30 mouse cellular contexts compared by ENCODE assay signal in genomic region chr13:119402193-119402794, GRCm38 (mm10). TPM values are rescaled to one million over a fixed set of nuclear protein-coding genes. Genes with fewer than 3 reads are reported as not detected.
DNase-seq lines count a peak whose midpoint lies in the region; ATAC-seq and TF ChIP-seq lines count a peak whose summit lies in the region.
"Had no signal": no experiment of that assay in that cellular context is flagged by ENCODE, and none has a peak within 500 bp of the region (broad histone marks: within the 10 kb centered on the region; RNA-seq: fewer than 3 reads in every experiment).

No protein-coding gene starts in this region.

- 44% methylated on average over 7 of the region's 7 CpGs for WGBS in kidney, adult 2 months
- WGBS in kidney, embryonic 16.5 days, result 77% methylated on average over 7 of the region's 7 CpGs
- 30% methylated on average over 7 of the region's 7 CpGs for WGBS in liver, adult 2 months
- 77% methylated on average over 7 of the region's 7 CpGs for WGBS in liver, postnatal 0 days (ENCODE audit: insufficient replicate concordance)
- WGBS in intestine, postnatal 0 days, result 42% methylated on average over 7 of the region's 7 CpGs
- 44% methylated on average over 7 of the region's 7 CpGs for WGBS in stomach, postnatal 0 days

- H3K4me2 ChIP-seq in kidney, embryonic 16.5 days (replicated peaks; ENCODE audit: low read depth, low read length), result no peak overlapping the region
- no peak overlapping the region for H3K4me2 ChIP-seq in liver, postnatal 0 days (ENCODE audit: low read depth, low read length)
- H3K4me2 ChIP-seq in intestine, postnatal 0 days (replicated peaks; ENCODE audit: low read depth), result peak overlapping the region; percentile 17; the same call in 1 of the 2 replicates
- H3K4me2 ChIP-seq in stomach, postnatal 0 days (replicated peaks; ENCODE audit: low read depth), result no peak overlapping the region
- H3K4me2 ChIP-seq: embryonic facial prominence, embryonic 15.5 days; forebrain, embryonic 13.5 days; heart, embryonic 13.5 days; liver, embryonic 13.5 days; midbrain, embryonic 12.5 days; neural tube, embryonic 12.5 days had no signal

- H3K36me3 ChIP-seq in kidney, adult 2 months (ENCODE audit: control insufficient read depth, insufficient read depth, low read length), result no peaks in the 10 kb centered on the region; the same call in 1 of the 2 replicates
- peaks cover 13% of the 10 kb centered on the region; the same call in 1 of the 2 replicates for H3K36me3 ChIP-seq in kidney, embryonic 16.5 days (ENCODE audit: insufficient read depth, low read length)
- H3K36me3 ChIP-seq in liver, adult 2 months (ENCODE audit: control insufficient read depth, insufficient read depth, low read length), result peaks cover 7% of the 10 kb centered on the region; the same call in 1 of the 2 replicates
- peaks cover 12% of the 10 kb centered on the region for H3K36me3 ChIP-seq in liver, postnatal 0 days (replicated peaks; ENCODE audit: insufficient read depth, low read length)
- H3K36me3 ChIP-seq in intestine, postnatal 0 days (ENCODE audit: control insufficient read depth, insufficient read depth), result 0 out of 2 replicates have a peak, but pooled peaks cover 10% of the 10 kb centered on the region
- H3K36me3 ChIP-seq in stomach, postnatal 0 days (ENCODE audit: control insufficient read depth, insufficient read depth, low read length), result no peaks in the 10 kb centered on the region

- TF ChIP-seq POLR2A in kidney, adult 2 months (IDR thresholded peaks at IDR 0.05; ENCODE audit: low read depth, low read length), result no peak
- TF ChIP-seq POLR2A in liver, adult 2 months (IDR thresholded peaks at IDR 0.05; ENCODE audit: extremely low read depth, insufficient read depth, low read length), result no peak

- no peak overlapping the region for H3K9ac ChIP-seq in kidney, embryonic 16.5 days (replicated peaks; ENCODE audit: low read length)
- H3K9ac ChIP-seq in liver, adult 2 months (ENCODE audit: low read depth, low read length), result no peak overlapping the region
- no peak overlapping the region for H3K9ac ChIP-seq in liver, postnatal 0 days (replicated peaks)
- no peak overlapping the region for H3K9ac ChIP-seq in intestine, postnatal 0 days (ENCODE audit: low read depth, low read length)
- no peak overlapping the region for H3K9ac ChIP-seq in stomach, postnatal 0 days (ENCODE audit: low read length)
- H3K9ac ChIP-seq: embryonic facial prominence, embryonic 15.5 days; forebrain, embryonic 13.5 days; heart, embryonic 13.5 days; liver, embryonic 13.5 days; midbrain, embryonic 12.5 days; neural tube, embryonic 12.5 days had no signal

- H3K4me3 ChIP-seq in kidney, adult 2 months (ENCODE audit: insufficient read depth, low read depth, low read length), result no peak overlapping the region
- H3K4me3 ChIP-seq in kidney, embryonic 16.5 days (ENCODE audit: low read length), result no peak overlapping the region
- no peak overlapping the region for H3K4me3 ChIP-seq in liver, adult 2 months (ENCODE audit: insufficient read depth, low read depth, low read length)
- no peak overlapping the region for H3K4me3 ChIP-seq in liver, postnatal 0 days (ENCODE audit: low read depth, low read length)
- no peak overlapping the region for H3K4me3 ChIP-seq in intestine, postnatal 0 days (ENCODE audit: low read depth, low read length)
- no peak overlapping the region for H3K4me3 ChIP-seq in stomach, postnatal 0 days (ENCODE audit: low read depth, low read length)
- H3K4me3 ChIP-seq: embryonic facial prominence, embryonic 10.5 days; embryonic facial prominence, embryonic 15.5 days; forebrain, embryonic 13.5 days; heart, adult 2 months; heart, embryonic 13.5 days; liver, embryonic 13.5 days; megakaryocyte, embryonic 14.5 days; midbrain, embryonic 12.5 days; myocyte; neural tube, embryonic 12.5 days had no signal

- peak overlapping the region; percentile 66 for H3K27ac ChIP-seq in kidney, adult 2 months (ENCODE audit: insufficient read depth, low read depth, low read length)
- H3K27ac ChIP-seq in kidney, embryonic 16.5 days (ENCODE audit: low read length), result no peak overlapping the region
- H3K27ac ChIP-seq in liver, adult 2 months (replicated peaks; ENCODE audit: insufficient read depth, low read depth, low read length), result no peak overlapping the region
- no peak overlapping the region for H3K27ac ChIP-seq in liver, postnatal 0 days (ENCODE audit: low read depth)
- peak overlapping the region; percentile 35 for H3K27ac ChIP-seq in intestine, postnatal 0 days (ENCODE audit: low read depth, low read length)
- H3K27ac ChIP-seq in stomach, postnatal 0 days (replicated peaks), result no peak overlapping the region
- H3K27ac ChIP-seq: embryonic facial prominence, embryonic 10.5 days; embryonic facial prominence, embryonic 15.5 days; forebrain, embryonic 13.5 days; heart, adult 2 months; heart, embryonic 13.5 days; liver, embryonic 13.5 days; midbrain, embryonic 12.5 days; neural tube, embryonic 12.5 days had no signal

- no peaks in the 10 kb centered on the region for H3K9me3 ChIP-seq in kidney, embryonic 16.5 days (ENCODE audit: low read length)
- no peaks in the 10 kb centered on the region for H3K9me3 ChIP-seq in liver, postnatal 0 days (ENCODE audit: low read length)
- no peaks in the 10 kb centered on the region for H3K9me3 ChIP-seq in intestine, postnatal 0 days (ENCODE audit: control insufficient read depth)
- H3K9me3 ChIP-seq in stomach, postnatal 0 days (ENCODE audit: control insufficient read depth, low read length), result no peaks in the 10 kb centered on the region
- H3K9me3 ChIP-seq: embryonic facial prominence, embryonic 10.5 days; embryonic facial prominence, embryonic 15.5 days; forebrain, embryonic 13.5 days; heart, embryonic 13.5 days; liver, embryonic 13.5 days; megakaryocyte, embryonic 14.5 days; midbrain, embryonic 12.5 days; neural tube, embryonic 12.5 days had no signal

- TF ChIP-seq EP300 in liver, postnatal 0 days (IDR thresholded peaks at IDR 0.05; ENCODE audit: low read depth), result no peak
- no peak for TF ChIP-seq EP300 in stomach, postnatal 0 days (optimal IDR thresholded peaks at IDR 0.05)

- no peak for ATAC-seq in kidney, embryonic 16.5 days (ENCODE audit: low FRiP score, low TSS enrichment)
- ATAC-seq in liver, postnatal 0 days, result no peak
- ATAC-seq in intestine, postnatal 0 days, result peak; percentile 68
- 0 out of 2 replicates have a peak, but pooled peaks have one; percentile 53 for ATAC-seq in stomach, postnatal 0 days (ENCODE audit: low FRiP score, low TSS enrichment)
- ATAC-seq: activated CD4-positive, CD25-positive, alpha-beta regulatory T cell, adult 4 months; forebrain, embryonic 13.5 days; hindbrain, embryonic 16.5 days had no signal

- peaks cover 17% of the 10 kb centered on the region; the same call in 1 of the 2 replicates for H3K4me1 ChIP-seq in kidney, adult 2 months (ENCODE audit: control insufficient read depth, insufficient read depth, low read length)
- peaks cover 13% of the 10 kb centered on the region for H3K4me1 ChIP-seq in kidney, embryonic 16.5 days (ENCODE audit: insufficient read depth, low read length)
- peaks cover 12% of the 10 kb centered on the region for H3K4me1 ChIP-seq in liver, adult 2 months (ENCODE audit: control insufficient read depth, insufficient read depth, low read length)
- peaks cover 6% of the 10 kb centered on the region for H3K4me1 ChIP-seq in liver, postnatal 0 days (ENCODE audit: insufficient read depth)
- no peaks in the 10 kb centered on the region; the same call in 1 of the 2 replicates for H3K4me1 ChIP-seq in intestine, postnatal 0 days (replicated peaks; ENCODE audit: control insufficient read depth, insufficient read depth, low read length)
- no peaks in the 10 kb centered on the region for H3K4me1 ChIP-seq in stomach, postnatal 0 days (replicated peaks; ENCODE audit: control insufficient read depth, insufficient read depth)
- H3K4me1 ChIP-seq: embryonic facial prominence, embryonic 15.5 days; megakaryocyte, embryonic 14.5 days had no signal

- peak; percentile 77 for DNase-seq in kidney, adult 2 months
- peak; percentile 43 for DNase-seq in liver, adult 2 months (ENCODE audit: extremely low read depth, low read depth, low spot score)
- DNase-seq in liver, postnatal 0 days, result no peak
- DNase-seq in stomach, postnatal 0 days (ENCODE audit: low spot score), result no peak
- DNase-seq in right cerebral cortex, adult 18-20 months, result no peak
- no peak for DNase-seq in frontal cortex, postnatal 36 days (ENCODE audit: low spot score in 2 of 2)
- DNase-seq: adrenal gland, adult 2 months; B cell, adult 2 months; cerebellum, adult 8-10 months; cerebellum, postnatal 25 days; heart, adult 2 months; heart, postnatal 14 days; layer of hippocampus, postnatal 36 days; left cerebral cortex, postnatal 4 days; liver, embryonic 13.5 days; lung, adult 2 months; lung, postnatal 36 days; right cerebral cortex, postnatal 4 days had no signal

- no peaks in the 10 kb centered on the region for H3K27me3 ChIP-seq in kidney, adult 2 months (replicated peaks; ENCODE audit: control insufficient read depth, insufficient read depth, low read length)
- H3K27me3 ChIP-seq in kidney, embryonic 16.5 days (ENCODE audit: insufficient read depth, low read length), result no peaks in the 10 kb centered on the region
- H3K27me3 ChIP-seq in liver, adult 2 months (ENCODE audit: control insufficient read depth, insufficient read depth, low read length), result no peaks in the 10 kb centered on the region
- no peaks in the 10 kb centered on the region for H3K27me3 ChIP-seq in liver, postnatal 0 days (ENCODE audit: insufficient read depth, low read length)
- H3K27me3 ChIP-seq in intestine, postnatal 0 days (replicated peaks; ENCODE audit: control insufficient read depth, insufficient read depth, low read length), result no peaks in the 10 kb centered on the region
- no peaks in the 10 kb centered on the region for H3K27me3 ChIP-seq in stomach, postnatal 0 days (ENCODE audit: control insufficient read depth, insufficient read depth, low read length)
- H3K27me3 ChIP-seq: embryonic facial prominence, embryonic 15.5 days; forebrain, embryonic 13.5 days; heart, embryonic 13.5 days; liver, embryonic 13.5 days; megakaryocyte, embryonic 14.5 days; midbrain, embryonic 12.5 days; neural tube, embryonic 12.5 days had no signal

- no peak for TF ChIP-seq CTCF in kidney, adult 2 months (conservative IDR thresholded peaks at IDR 0.05; ENCODE audit: insufficient read depth, insufficient read length, low read depth, low read length)
- TF ChIP-seq CTCF in liver, adult 2 months (IDR thresholded peaks at IDR 0.05; ENCODE audit: low read depth, low read length), result no peak
- no peak for TF ChIP-seq CTCF in liver, postnatal 0 days (IDR thresholded peaks at IDR 0.05; ENCODE audit: low read depth)
- TF ChIP-seq CTCF in intestine, postnatal 0 days (IDR thresholded peaks at IDR 0.05; ENCODE audit: low read depth), result no peak
- no peak for TF ChIP-seq CTCF in stomach, postnatal 0 days (IDR thresholded peaks at IDR 0.05; ENCODE audit: low read depth)

- H3K79me2 ChIP-seq in liver, adult 2 months (ENCODE audit: control insufficient read depth, insufficient read depth, low read length), result 0 out of 2 replicates have a peak, but pooled peaks cover 4% of the 10 kb centered on the region

RNA-seq across cellular contexts. Expression of gene Paip1, which starts 26.1 kb away (rescaled TPM):
- 19.8 and 23.9 TPM in 2 replicates for polyA plus RNA-seq in kidney, adult 2 months (2012; rRNA removed)
- polyA plus RNA-seq in kidney, embryonic 16.5 days (2015; fragmentation: Nextera tagmentation; extraction: Ambion mirVana), result 66.2 and 81.1 TPM in 2 replicates
- 40.9 and 51.3 TPM in 2 replicates for total RNA-seq in liver, adult 2 months (2014; rRNA removed)
- 11.4 and 12.2 TPM in 2 replicates for polyA plus RNA-seq in liver, adult 2 months (2012; rRNA removed)
- polyA plus RNA-seq in liver, postnatal 0 days (2015; fragmentation: Nextera tagmentation; extraction: Ambion mirVana), result 34.1 and 39.7 TPM in 2 replicates
- polyA plus RNA-seq in intestine, postnatal 0 days (2015; fragmentation: Nextera tagmentation; extraction: Ambion mirVana), result 59.2 and 63.3 TPM in 2 replicates
- 41.8 and 47.1 TPM in 2 replicates for polyA plus RNA-seq in stomach, postnatal 0 days (2015; fragmentation: Nextera tagmentation; extraction: Ambion mirVana)

Comparison
In these comparisons a context has a peak if more than half of its experiments do, and no peak if none do; other contexts are left out.
1. DNase-seq: peak in kidney, adult 2 months (single experiment) and liver, adult 2 months (single experiment); none in liver, postnatal 0 days (single experiment), stomach, postnatal 0 days (single experiment), right cerebral cortex, adult 18-20 months (single experiment) and frontal cortex, postnatal 36 days (0 of 2).
2. H3K27ac ChIP-seq: peak in kidney, adult 2 months (single experiment) and intestine, postnatal 0 days (single experiment); none in kidney, embryonic 16.5 days (single experiment), liver, adult 2 months (single experiment), liver, postnatal 0 days (single experiment) and stomach, postnatal 0 days (single experiment).
3. ATAC-seq: peak in intestine, postnatal 0 days (single experiment) and stomach, postnatal 0 days (single experiment); none in kidney, embryonic 16.5 days (single experiment) and liver, postnatal 0 days (single experiment).